Mouse (Mus musculus): ENCODE measurements around the gene Nr2f6. TPM values are rescaled to one million over a fixed set of nuclear protein-coding genes. Genes with fewer than 3 reads are reported as not detected.

The Nr2f6 gene
- 17.0 and 21.7 TPM in 2 replicates for polyA plus RNA-seq (2015; fragmentation: Nextera tagmentation; extraction: Ambion mirVana)

GRCm38 (mm10) chr8:71381421-71381970 lies at the start of gene Nr2f6:
Gene Nr2f6, minus strand, starts transcription at chr8:71381960.
- H3K4me3 ChIP-seq (replicated peaks) = peak within 1 kb of the TSS; percentile 75
- H3K36me3 ChIP-seq = 0 out of 2 replicates have a peak, but pooled peaks cover 7% of the 10 kb centered on the region
- H3K27ac ChIP-seq = peak within 1 kb of the TSS; percentile 94
- peaks cover 16% of the 10 kb centered on the region; the same call in 1 of the 2 replicates for H3K27me3 ChIP-seq
- peak; percentile 70 for ATAC-seq
- no peaks in the 10 kb centered on the region for H3K9me3 ChIP-seq
- under 1% methylated on average over 58 of the region's 89 CpGs for WGBS
- H3K4me1 ChIP-seq (replicated peaks) = peaks cover 56% of the 10 kb centered on the region
- peak within 1 kb of the TSS; percentile 99 for H3K4me2 ChIP-seq (replicated peaks)
- H3K9ac ChIP-seq (replicated peaks) = peak within 1 kb of the TSS; percentile 81

GRCm38 (mm10) chr8:71422121-71422520 lies 40.4 kb upstream of the Nr2f6 start:
- Histone ChIP-seq H3K36me3 (no peaks in the 10 kb centered on the region), H3K4me1 (replicated peaks) (no peaks in the 10 kb centered on the region), H3K4me2 (replicated peaks) (no peak overlapping the region), H3K4me3 (replicated peaks) (no peak overlapping the region), H3K27me3 (no peaks in the 10 kb centered on the region), H3K27ac (no peak overlapping the region), H3K9me3 (0 out of 2 replicates have a peak, but pooled peaks cover 4% of the 10 kb centered on the region), H3K9ac (replicated peaks) (no peak overlapping the region)
- no peak for ATAC-seq

DNA sequence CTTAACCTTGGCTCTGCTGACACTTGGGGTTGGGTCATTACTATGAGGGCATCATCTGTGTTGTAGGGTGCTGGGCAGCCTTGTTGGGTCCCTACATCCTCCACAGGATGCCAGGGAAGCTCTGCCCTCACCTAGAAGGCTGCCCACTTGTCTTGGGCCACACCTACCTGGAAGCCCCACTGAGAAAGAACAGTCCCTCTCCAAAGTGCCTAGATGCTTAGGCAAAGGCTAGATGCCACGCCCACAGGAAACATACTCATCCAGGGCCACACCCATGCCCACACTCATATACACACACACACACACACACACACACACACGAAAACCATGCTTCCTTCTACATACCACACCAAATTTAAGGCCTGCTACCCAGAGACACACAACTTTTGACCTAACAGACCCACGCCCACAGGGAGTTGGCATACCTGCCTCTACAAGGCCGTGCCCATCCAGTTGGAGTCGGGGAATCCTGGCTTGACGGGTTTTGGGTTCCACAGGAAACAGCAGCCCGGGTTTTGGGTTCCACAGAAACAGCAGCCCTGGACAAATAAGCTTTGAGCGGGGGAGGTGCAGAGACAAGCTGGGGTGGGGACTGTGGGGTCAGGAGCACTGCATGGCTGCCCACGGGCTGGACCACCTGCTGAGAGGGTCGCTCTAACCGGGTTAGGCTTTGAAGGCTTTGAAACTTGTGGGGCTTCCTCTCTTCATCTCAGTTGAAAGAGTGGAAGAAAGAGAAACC lies 29.9 kb upstream of the Nr2f6 start:
- no peak overlapping the region for H3K27ac ChIP-seq
- 48% methylated on average over 11 of the region's 11 CpGs for WGBS
- no peaks in the 10 kb centered on the region for H3K27me3 ChIP-seq
- H3K9ac ChIP-seq (replicated peaks) = no peak overlapping the region
- 0 out of 2 replicates have a peak, but pooled peaks cover 9% of the 10 kb centered on the region for H3K36me3 ChIP-seq
- H3K4me2 ChIP-seq (replicated peaks) = no peak overlapping the region
- peaks cover 10% of the 10 kb centered on the region for H3K4me1 ChIP-seq (replicated peaks)
- H3K9me3 ChIP-seq = no peaks in the 10 kb centered on the region
- H3K4me3 ChIP-seq (replicated peaks) = no peak overlapping the region
- no peak for ATAC-seq

DNA sequence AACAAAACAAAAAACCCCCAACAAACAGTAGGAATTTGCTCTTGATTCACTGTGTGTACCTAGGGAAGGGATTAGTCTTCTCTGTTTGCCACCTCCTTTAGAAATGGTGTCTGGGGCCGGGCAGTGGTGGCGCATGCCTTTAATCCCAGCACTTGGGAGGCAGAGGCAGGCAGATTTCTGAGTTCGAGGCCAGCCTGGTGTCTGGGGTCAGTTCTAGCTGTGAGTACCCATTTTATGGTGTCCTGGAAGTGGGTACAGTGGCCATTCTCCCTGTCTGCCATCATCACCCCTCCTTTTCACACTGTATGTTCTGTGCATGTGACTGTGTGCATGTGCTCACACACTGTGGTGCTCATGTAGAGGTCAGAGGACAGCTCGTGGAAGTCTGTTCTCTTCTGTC lies 26.5 kb upstream of the Nr2f6 start:
- Histone ChIP-seq H3K9ac (replicated peaks) (no peak overlapping the region), H3K27ac (no peak overlapping the region), H3K4me3 (replicated peaks) (no peak overlapping the region), H3K4me2 (replicated peaks) (no peak overlapping the region), H3K27me3 (no peaks in the 10 kb centered on the region), H3K9me3 (no peaks in the 10 kb centered on the region), H3K4me1 (replicated peaks) (peaks cover 26% of the 10 kb centered on the region), H3K36me3 (peaks cover 17% of the 10 kb centered on the region; the same call in 1 of the 2 replicates)
- 98% methylated on average over 4 of the region's 4 CpGs for WGBS
- ATAC-seq = no peak

DNA sequence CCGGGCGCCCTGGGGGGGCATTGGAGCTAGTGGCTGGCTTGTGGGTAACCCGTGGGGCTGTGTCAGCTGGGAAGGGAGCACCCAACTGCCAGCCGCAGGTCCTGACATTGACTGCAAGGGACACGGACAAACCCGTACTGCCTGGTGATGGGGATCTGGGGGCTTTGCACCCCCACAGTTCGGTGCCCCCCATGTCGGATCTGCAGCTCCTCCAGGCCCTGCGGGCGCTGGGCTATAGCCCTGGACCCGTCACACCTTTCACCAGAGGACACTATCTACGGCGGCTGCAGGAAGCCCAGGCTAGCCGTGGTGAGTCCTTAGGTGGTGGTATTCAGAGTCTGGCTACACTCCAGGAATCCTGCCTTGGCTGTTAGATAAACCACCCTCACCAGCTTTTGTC lies 25.7 kb upstream of the Nr2f6 start:
- peaks cover 26% of the 10 kb centered on the region for H3K4me1 ChIP-seq (replicated peaks)
- H3K9me3 ChIP-seq = no peaks in the 10 kb centered on the region
- H3K4me2 ChIP-seq (replicated peaks) = peak overlapping the region; percentile 94; the same call in 1 of the 2 replicates
- H3K27me3 ChIP-seq = no peaks in the 10 kb centered on the region
- peak overlapping the region; percentile 60; the same call in 1 of the 2 replicates for H3K9ac ChIP-seq (replicated peaks)
- no peak overlapping the region for H3K27ac ChIP-seq
- WGBS = 92% methylated on average over 14 of the region's 14 CpGs
- H3K4me3 ChIP-seq (replicated peaks) = 0 out of 2 replicates have a peak overlapping the region, but pooled peaks have one; percentile 53
- H3K36me3 ChIP-seq = peaks cover 22% of the 10 kb centered on the region; the same call in 1 of the 2 replicates
- ATAC-seq = no peak

DNA sequence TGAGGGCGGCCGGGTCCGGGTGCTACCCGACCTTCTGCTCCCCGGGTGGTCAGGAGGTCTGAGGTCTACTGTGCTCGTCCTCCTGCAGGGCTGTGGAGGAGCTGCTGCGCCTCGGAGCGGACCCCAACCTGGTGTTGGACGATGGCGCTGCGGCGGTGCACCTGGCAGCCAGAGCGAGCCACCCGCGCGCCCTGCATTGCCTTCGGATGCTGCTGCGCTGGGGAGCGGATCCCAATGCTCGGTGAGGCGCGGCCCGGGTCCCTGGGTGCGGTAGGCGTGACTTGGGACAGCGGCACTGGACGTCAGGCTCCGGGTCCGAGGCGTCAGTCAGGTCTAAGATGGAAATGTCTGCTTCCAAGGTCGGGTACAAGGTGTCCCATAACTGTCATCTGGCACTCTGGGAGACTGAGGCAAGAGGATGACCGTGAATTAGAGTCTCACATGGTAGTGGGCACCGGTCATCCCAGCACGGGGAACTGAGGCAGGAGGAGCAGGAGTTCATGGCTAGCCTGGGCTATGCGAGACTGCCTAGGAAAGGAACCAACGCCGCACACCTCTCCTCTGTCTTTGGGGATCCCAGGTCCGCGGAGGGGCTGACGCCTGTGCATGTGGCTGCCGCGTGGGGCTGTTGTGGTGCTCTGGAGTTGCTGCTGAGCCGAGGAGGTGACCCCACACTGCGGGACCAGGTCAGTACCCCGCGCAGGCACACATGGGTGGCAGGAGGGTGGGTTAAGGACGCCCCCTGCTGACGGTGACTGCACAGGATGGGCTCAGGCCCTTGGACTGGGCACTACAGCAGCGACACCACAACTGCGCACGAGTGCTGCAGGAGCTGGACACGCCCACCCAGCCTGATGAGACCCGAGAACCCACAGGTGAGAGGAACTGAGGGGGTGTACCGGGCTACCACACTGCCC lies 24.6 kb upstream of the Nr2f6 start:
- ATAC-seq = peak; percentile 75
- peak overlapping the region; percentile 60 for H3K9ac ChIP-seq (replicated peaks)
- no peaks in the 10 kb centered on the region for H3K27me3 ChIP-seq
- H3K27ac ChIP-seq = no peak overlapping the region
- peaks cover 26% of the 10 kb centered on the region for H3K4me1 ChIP-seq (replicated peaks)
- WGBS = under 1% methylated on average over 55 of the region's 55 CpGs
- H3K4me2 ChIP-seq (replicated peaks) = peak overlapping the region; percentile 94
- H3K9me3 ChIP-seq = no peaks in the 10 kb centered on the region
- peaks cover 22% of the 10 kb centered on the region; the same call in 1 of the 2 replicates for H3K36me3 ChIP-seq
- peak overlapping the region; percentile 53 for H3K4me3 ChIP-seq (replicated peaks)

DNA sequence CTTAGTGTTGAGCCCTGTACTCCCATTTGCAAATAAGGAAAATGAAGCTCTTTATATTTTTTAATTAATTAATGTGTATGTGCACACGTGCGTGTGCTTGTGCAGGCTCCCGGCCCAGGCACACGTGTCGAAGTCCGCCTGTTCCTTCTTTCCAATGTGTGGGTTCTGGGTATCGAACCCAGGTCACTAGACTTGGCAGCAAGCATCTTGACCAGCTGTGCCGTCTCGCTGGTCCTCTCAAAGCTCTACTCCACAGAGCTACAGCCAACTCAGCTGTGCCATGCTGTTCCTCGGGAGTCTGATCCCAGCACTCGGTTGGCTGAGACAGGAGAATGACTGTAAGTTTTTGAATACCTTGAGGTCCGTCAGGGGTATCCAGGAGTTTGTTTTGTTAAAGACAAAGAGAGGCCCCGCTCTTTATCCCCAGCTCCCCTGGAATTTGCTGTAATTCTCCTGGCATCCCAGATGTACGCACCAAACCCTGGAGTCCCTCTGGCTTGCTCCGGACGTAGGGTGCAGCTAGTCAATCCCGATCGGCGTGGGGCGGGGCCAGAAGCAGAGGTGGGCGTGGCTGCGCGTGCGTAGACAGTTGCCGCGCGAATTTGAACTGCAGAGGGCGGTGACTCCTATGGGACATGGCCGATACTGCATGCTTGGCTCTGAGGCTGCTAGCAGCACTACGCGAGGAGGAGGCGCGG lies 23.8 kb upstream of the Nr2f6 start, which contains the start of gene Ankle1:
TSS of gene Ankle1 (plus strand) at position 610 of the 698 bp plus-strand sequence.
- peak within 1 kb of the TSS; percentile 53 for H3K4me3 ChIP-seq (replicated peaks)
- WGBS = 16% methylated on average over 33 of the region's 33 CpGs
- H3K27me3 ChIP-seq = no peaks in the 10 kb centered on the region
- peak; percentile 91 for ATAC-seq
- peaks cover 22% of the 10 kb centered on the region; the same call in 1 of the 2 replicates for H3K36me3 ChIP-seq
- H3K9me3 ChIP-seq = no peaks in the 10 kb centered on the region
- H3K27ac ChIP-seq = no peak within 1 kb of the TSS
- H3K4me1 ChIP-seq (replicated peaks) = peaks cover 26% of the 10 kb centered on the region
- H3K9ac ChIP-seq (replicated peaks) = peak within 1 kb of the TSS; percentile 60
- H3K4me2 ChIP-seq (replicated peaks) = peak within 1 kb of the TSS; percentile 94

DNA sequence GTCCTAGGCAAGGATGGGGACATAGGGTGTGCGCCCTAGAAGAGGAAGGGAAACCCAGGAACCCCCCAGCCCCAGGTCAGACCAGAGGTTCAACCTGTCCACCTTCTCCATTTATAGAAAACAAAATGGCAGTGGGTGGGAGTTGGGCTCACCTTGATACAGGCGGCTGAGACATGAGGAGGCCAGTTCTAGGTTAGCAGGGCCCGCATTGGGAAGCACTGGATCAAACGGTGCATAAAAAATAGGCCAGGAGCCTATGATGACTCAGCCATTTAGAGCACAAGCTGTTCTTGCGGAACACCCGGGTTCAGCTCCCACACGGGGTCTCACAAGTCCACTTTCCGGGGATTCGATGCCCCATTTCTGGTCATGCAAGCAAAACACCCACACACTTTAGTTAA lies 23.2 kb upstream of the Nr2f6 start:
- H3K9ac ChIP-seq (replicated peaks) = no peak overlapping the region
- H3K4me1 ChIP-seq (replicated peaks) = peaks cover 26% of the 10 kb centered on the region
- H3K4me2 ChIP-seq (replicated peaks) = no peak overlapping the region; the same call in 1 of the 2 replicates
- H3K4me3 ChIP-seq (replicated peaks) = peak overlapping the region; percentile 53; the same call in 1 of the 2 replicates
- H3K27me3 ChIP-seq = no peaks in the 10 kb centered on the region
- WGBS = 87% methylated on average over 9 of the region's 9 CpGs
- H3K36me3 ChIP-seq = peaks cover 23% of the 10 kb centered on the region; the same call in 1 of the 2 replicates
- no peaks in the 10 kb centered on the region for H3K9me3 ChIP-seq
- no peak overlapping the region for H3K27ac ChIP-seq
- no peak for ATAC-seq

- no peak overlapping the region for H3K27ac ChIP-seq
- H3K4me1 ChIP-seq (replicated peaks) = peaks cover 26% of the 10 kb centered on the region
- no peak overlapping the region for H3K4me3 ChIP-seq (replicated peaks)
- H3K9me3 ChIP-seq = no peaks in the 10 kb centered on the region
- no peak for ATAC-seq
- 91% methylated on average over 8 of the region's 8 CpGs for whole genome bisulfite sequencing
- H3K27me3 ChIP-seq = no peaks in the 10 kb centered on the region
- peaks cover 30% of the 10 kb centered on the region for H3K36me3 ChIP-seq
- H3K4me2 ChIP-seq (replicated peaks) = no peak overlapping the region
- no peak overlapping the region for H3K9ac ChIP-seq (replicated peaks)
Observed at GRCm38 (mm10) chr8:71404011-71404410, 22.3 kb upstream of the Nr2f6 start.

- Histone ChIP-seq H3K27me3 (no peaks in the 10 kb centered on the region), H3K4me3 (replicated peaks) (no peak overlapping the region), H3K9ac (replicated peaks) (no peak overlapping the region), H3K36me3 (peaks cover 32% of the 10 kb centered on the region), H3K9me3 (no peaks in the 10 kb centered on the region), H3K27ac (no peak overlapping the region), H3K4me2 (replicated peaks) (no peak overlapping the region), H3K4me1 (replicated peaks) (peaks cover 26% of the 10 kb centered on the region)
- WGBS = 89% methylated on average over 6 of the region's 6 CpGs
- ATAC-seq = no peak
Observed at GRCm38 (mm10) chr8:71403107-71403885, 21.5 kb upstream of the Nr2f6 start.

Data from midbrain, embryonic 13.5 days (tissue).